Mouse (Mus musculus): ENCODE results near the gene Atp11a.

GRCm38 (mm10) chr8:12905599-12906321 lies 148.9 kb downstream of the Atp11a start:
- TF ChIP-seq GATA1 (IDR thresholded peaks at IDR 0.05; ENCODE audit: low read length) = no peak
- no peak for TF ChIP-seq TAL1 (IDR thresholded peaks at IDR 0.05; ENCODE audit: low read length)

All from erythroblast, embryonic 14.5 days (primary cell).